Mouse (Mus musculus) liver, adult 2 months (tissue): ENCODE data around the gene Slc9a2. TPM values are rescaled to one million over a fixed set of nuclear protein-coding genes. Genes with fewer than 3 reads are reported as not detected.

Experiments used
- DNase-seq: peaks from one replicate; pipeline ENCODE4 v3.0.0-alpha.2; 2011; ENCODE audit warnings: low read depth, low spot score; ENCODE audit errors: extremely low read depth
- H3K27ac ChIP-seq: fragments of 200-500 bp; replicated peaks from 2 replicates; pipeline ENCODE4 v1.5.1; 2012; ENCODE audit warnings: low read depth, mild to moderate bottlenecking, control low read depth, inconsistent platforms, low read length; ENCODE audit not compliant: insufficient read depth
- H3K27me3 ChIP-seq: fragments of 200-500 bp; 2 replicates; pipeline ENCODE4 v1.6.1; 2012; ENCODE audit warnings: mild to moderate bottlenecking, moderate library complexity, low read length, inconsistent platforms; ENCODE audit not compliant: control insufficient read depth, insufficient read depth
- H3K36me3 ChIP-seq: fragments of 200-500 bp; 2 replicates; pipeline ENCODE4 v1.6.1; 2012; ENCODE audit warnings: low read length, inconsistent platforms; ENCODE audit not compliant: control insufficient read depth, insufficient read depth
- H3K4me1 ChIP-seq: fragments of 200-500 bp; 2 replicates; pipeline ENCODE4 v1.6.1; 2011; ENCODE audit warnings: low read length; ENCODE audit not compliant: control insufficient read depth, insufficient read depth
- H3K4me3 ChIP-seq: fragments of 200-500 bp; 2 replicates; pipeline ENCODE4 v1.5.1; 2011; ENCODE audit warnings: low read depth, mild to moderate bottlenecking, control low read depth, low read length, moderate library complexity; ENCODE audit not compliant: insufficient read depth
- H3K79me2 ChIP-seq: fragments of 200-500 bp; 2 replicates; pipeline ENCODE4 v1.6.1; 2012; ENCODE audit warnings: inconsistent platforms, mild to moderate bottlenecking, low read length, moderate library complexity; ENCODE audit not compliant: control insufficient read depth, insufficient read depth
- H3K9ac ChIP-seq: fragments of 200-500 bp; 2 replicates; pipeline ENCODE4 v1.6.1; 2012; ENCODE audit warnings: low read depth, mild to moderate bottlenecking, control low read depth, inconsistent platforms, low read length
- CTCF ChIP-seq: fragments of 200-500 bp; IDR thresholded peaks from 2 replicates; pipeline ENCODE4 v1.5.1; 2011; ENCODE audit warnings: low read depth, low read length, control low read depth
- POLR2A ChIP-seq: fragments of 200-500 bp; IDR thresholded peaks from 2 replicates; pipeline ENCODE4 v1.6.1; 2011; ENCODE audit warnings: low read length, control low read depth; ENCODE audit not compliant: insufficient read depth; ENCODE audit errors: extremely low read depth
- WGBS: fragments of 180-500 bp; shearing (Covaris S2); methylation state at CpG from one replicate; pipeline ENCODE4 v1.1.7; 2018; 5-methylcytosine and 5-hydroxymethylcytosine counted together
- polyA plus RNA-seq: library from polyadenylated mRNA; depleted of rRNA; stranded (reverse); fragments of >200 nt; gene quantifications from 2 replicates; pipeline ENCODE4 v1.2.3, GENCODE M21; 2012
- total RNA-seq: library from RNA; depleted of rRNA; stranded (reverse); fragments of >200 nt; gene quantifications from 2 replicates; pipeline ENCODE4 v1.2.3, GENCODE M21; 2014

Gene Slc9a2
- total and polyA plus RNA-seq, 2 experiments, result 0.10 to 0.18 TPM

GRCm38 (mm10) chr1:40764042-40764441 lies 83.7 kb downstream of the Slc9a2 start:
- Histone ChIP-seq H3K9ac (no peak overlapping the region), H3K27me3 (no peaks in the 10 kb centered on the region), H3K4me1 (no peaks in the 10 kb centered on the region; the same call in 1 of the 2 replicates), H3K79me2 (no peaks in the 10 kb centered on the region), H3K27ac (no peak overlapping the region), H3K36me3 (no peaks in the 10 kb centered on the region), H3K4me3 (no peak overlapping the region)
- no peak for DNase-seq
- 97% methylated on average over 1 of the region's 1 CpGs for WGBS
- TF ChIP-seq CTCF (no peak), POLR2A (no peak)

- no peak for TF ChIP-seq POLR2A
- TF ChIP-seq CTCF, result no peak
- 88% methylated on average over 15 of the region's 15 CpGs for WGBS
- Histone ChIP-seq H3K27ac (no peak overlapping the region), H3K36me3 (no peaks in the 10 kb centered on the region), H3K79me2 (no peaks in the 10 kb centered on the region), H3K27me3 (no peaks in the 10 kb centered on the region), H3K4me3 (no peak overlapping the region), H3K4me1 (no peaks in the 10 kb centered on the region; the same call in 1 of the 2 replicates), H3K9ac (no peak overlapping the region)
- DNase-seq, result no peak
Observed at GRCm38 (mm10) chr1:40764701-40765275, 84.4 kb downstream of the Slc9a2 start.

- Histone ChIP-seq H3K4me1 (no peaks in the 10 kb centered on the region; the same call in 1 of the 2 replicates), H3K36me3 (no peaks in the 10 kb centered on the region), H3K27me3 (no peaks in the 10 kb centered on the region), H3K27ac (no peak overlapping the region), H3K9ac (no peak overlapping the region), H3K4me3 (no peak overlapping the region), H3K79me2 (no peaks in the 10 kb centered on the region)
- WGBS, result 94% methylated on average over 12 of the region's 12 CpGs
- no peak for TF ChIP-seq POLR2A
- no peak for TF ChIP-seq CTCF
- DNase-seq, result no peak
Observed at GRCm38 (mm10) chr1:40765521-40765920, 85.1 kb downstream of the Slc9a2 start.

- TF ChIP-seq CTCF (no peak), POLR2A (no peak)
- Histone ChIP-seq H3K27ac (no peak overlapping the region), H3K4me3 (no peak overlapping the region), H3K4me1 (no peaks in the 10 kb centered on the region), H3K79me2 (no peaks in the 10 kb centered on the region), H3K9ac (no peak overlapping the region), H3K36me3 (peaks cover 2% of the 10 kb centered on the region; the same call in 1 of the 2 replicates), H3K27me3 (no peaks in the 10 kb centered on the region; the same call in 1 of the 2 replicates)
- WGBS, result 86% methylated on average over 18 of the region's 18 CpGs
- no peak for DNase-seq
Observed at GRCm38 (mm10) chr1:40767588-40767987, 87.2 kb downstream of the Slc9a2 start.

GRCm38 (mm10) chr1:40768606-40769005 lies 88.2 kb downstream of the Slc9a2 start:
- TF ChIP-seq CTCF, result peak; percentile 42; the same call in 1 of the 2 replicates
- TF ChIP-seq POLR2A, result no peak
- 33% methylated on average over 6 of the region's 6 CpGs for WGBS
- Histone ChIP-seq H3K4me1 (no peaks in the 10 kb centered on the region), H3K27ac (no peak overlapping the region), H3K79me2 (no peaks in the 10 kb centered on the region), H3K27me3 (no peaks in the 10 kb centered on the region; the same call in 1 of the 2 replicates), H3K4me3 (no peak overlapping the region), H3K9ac (no peak overlapping the region), H3K36me3 (peaks cover 2% of the 10 kb centered on the region; the same call in 1 of the 2 replicates)
- DNase-seq, result peak; percentile 12

GRCm38 (mm10) chr1:40769331-40769894 lies 89.0 kb downstream of the Slc9a2 start:
- TF ChIP-seq CTCF (no peak), POLR2A (no peak)
- Histone ChIP-seq H3K36me3 (peaks cover 2% of the 10 kb centered on the region; the same call in 1 of the 2 replicates), H3K4me1 (no peaks in the 10 kb centered on the region), H3K79me2 (no peaks in the 10 kb centered on the region), H3K9ac (no peak overlapping the region), H3K27me3 (no peaks in the 10 kb centered on the region; the same call in 1 of the 2 replicates), H3K27ac (no peak overlapping the region), H3K4me3 (no peak overlapping the region)
- no peak for DNase-seq
- WGBS, result 79% methylated on average over 4 of the region's 4 CpGs
